Mouse (Mus musculus) induced T-regulatory cell, adult 2 months (primary cell): ENCODE measurements around the gene Epha1.

Source experiments
- DNase-seq: peaks from one replicate; pipeline ENCODE4 v3.0.0-alpha.2; 2012; ENCODE audit warnings: low read depth

Epha1 gene

DNA sequence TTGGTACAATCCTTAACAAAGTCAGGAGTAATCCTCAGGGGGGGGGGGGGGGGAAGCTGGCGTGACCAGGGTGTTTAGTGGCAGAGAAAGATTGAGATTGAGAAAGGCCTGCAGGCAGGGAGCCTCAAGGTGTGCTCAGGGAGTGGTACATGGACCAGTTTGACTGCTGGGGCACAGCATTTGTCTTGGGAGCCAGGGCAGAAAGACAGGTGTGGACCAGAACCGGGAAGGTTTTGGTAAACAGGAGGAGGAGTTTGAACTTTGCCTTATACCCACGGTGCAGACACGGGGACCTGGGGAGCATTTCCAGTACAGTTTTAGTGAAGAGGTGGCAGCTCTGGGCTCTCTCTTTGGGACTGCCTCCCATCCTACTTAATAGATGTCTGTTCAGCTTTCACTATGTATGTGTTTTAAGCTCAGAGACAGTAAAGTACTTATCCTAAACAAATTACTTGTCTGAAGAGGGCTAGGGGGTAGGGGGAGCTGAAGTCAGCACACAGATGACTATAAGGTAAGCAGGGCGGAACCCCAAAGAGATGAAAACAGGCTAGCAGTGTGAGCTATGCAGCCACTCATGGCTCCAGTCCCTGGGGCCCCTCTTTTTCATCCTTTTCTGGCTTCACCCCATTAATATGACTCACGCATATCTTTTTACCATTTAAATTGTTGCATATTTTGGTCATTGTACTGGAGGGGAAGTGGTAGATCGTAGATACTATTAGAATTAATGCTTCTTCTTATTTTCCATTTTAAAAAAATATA lies 782 bp upstream of the Epha1 start:
- no peak for DNase-seq

DNA sequence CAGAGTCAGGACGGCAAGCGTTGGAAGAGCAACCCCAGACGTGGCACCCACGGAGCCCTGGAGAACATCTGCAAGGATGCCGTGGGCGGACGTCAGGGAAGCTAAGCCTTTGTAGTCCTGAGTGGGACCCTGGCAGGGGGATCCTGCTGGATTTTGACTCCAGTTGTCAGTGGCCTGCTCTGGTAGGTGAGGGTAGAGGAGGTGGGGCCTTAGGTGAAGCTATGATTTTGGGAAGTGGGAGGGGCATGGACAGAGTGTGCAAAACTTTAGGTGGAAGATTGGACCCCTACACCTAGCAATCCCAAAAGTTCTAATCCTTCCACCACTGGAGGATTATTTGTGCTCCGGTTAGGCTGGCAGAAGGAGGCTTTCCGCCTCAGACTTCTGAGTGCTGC lies 650 bp downstream of the Epha1 start:
- DNase-seq, result no peak

- no peak for DNase-seq
These were observed 1.1 kb downstream of the Epha1 start for GRCm38 (mm10) chr6:42372001-42372400.

DNA sequence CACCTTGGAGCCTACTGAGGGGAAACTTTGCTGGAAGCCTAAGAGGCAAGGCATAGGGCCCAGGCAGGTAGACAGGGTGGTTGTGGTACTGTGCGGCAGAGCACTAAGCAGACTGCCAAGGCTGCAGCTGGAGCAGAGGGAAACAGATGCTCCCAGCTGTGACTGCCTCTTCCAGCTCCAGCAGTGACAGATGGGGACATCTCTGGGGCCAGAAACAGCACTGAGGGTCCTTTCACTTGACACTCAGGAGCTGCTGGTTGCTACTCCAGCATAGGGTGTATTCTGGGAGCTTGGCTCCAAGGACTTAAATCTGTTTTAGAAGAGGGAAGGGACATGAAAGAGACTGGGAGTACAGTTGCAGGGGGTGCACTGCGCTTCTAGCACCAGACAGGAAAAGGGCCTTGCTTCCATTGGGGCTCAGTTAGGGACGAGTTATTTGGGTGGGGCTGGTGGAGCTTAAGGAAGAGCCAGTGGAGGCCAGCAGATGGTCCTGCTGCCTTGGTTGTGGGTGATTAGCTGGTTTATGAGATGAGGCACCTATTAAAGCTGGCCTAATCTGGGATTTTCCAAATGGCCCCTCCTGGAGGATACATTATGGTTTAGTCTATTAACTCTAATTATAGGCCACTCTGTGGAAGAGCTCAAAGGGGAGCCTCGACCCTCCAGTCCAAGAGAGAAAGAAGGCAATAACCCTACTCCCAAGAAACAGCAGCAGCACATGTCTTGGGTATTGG lies 2.3 kb downstream of the Epha1 start:
- no peak for DNase-seq

DNA sequence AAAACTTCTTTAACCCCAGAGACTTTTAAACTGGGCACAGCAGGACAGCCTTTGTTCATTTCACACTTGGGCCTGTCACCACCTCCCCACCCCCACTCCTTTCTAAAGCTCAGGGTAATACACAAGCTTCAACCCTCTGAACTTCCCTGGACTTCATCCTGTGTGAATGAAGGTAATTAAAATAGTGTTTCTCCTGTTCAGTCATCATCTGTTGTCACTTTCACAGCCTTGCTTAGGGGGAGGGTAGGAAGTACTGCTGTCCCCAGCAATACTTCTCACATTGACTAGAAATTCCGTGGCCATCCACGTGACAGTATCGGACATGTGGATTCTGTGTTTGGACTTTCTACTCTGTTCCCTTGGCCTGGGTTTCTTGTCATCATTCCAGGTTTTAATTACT lies 3.2 kb downstream of the Epha1 start:
- no peak for DNase-seq

- DNase-seq, result no peak
These were observed 7.9 kb downstream of the Epha1 start for GRCm38 (mm10) chr6:42365215-42365614.

- DNase-seq, result no peak
These were observed 8.5 kb downstream of the Epha1 start for GRCm38 (mm10) chr6:42364607-42365006.

DNA sequence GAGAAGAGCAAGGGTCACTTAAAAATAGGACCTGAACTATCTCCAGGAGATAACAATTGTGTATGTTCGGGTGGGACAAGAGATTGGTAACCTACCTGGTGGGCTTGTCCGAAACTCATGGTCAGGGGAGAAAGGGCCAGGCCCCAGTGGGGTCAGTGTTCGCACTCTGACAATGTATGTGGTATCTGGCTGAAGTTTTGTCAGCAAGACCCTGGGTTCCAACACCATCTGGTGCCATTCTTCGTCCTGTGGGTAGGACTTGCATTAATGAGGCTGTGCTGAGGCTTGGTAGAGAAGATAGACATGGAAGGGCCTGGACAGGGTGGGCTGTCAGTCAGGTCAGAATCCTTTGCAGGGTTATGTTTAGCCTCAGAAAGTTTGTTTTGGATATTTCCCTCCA lies 9.0 kb downstream of the Epha1 start:
- DNase-seq, result no peak

- no peak for DNase-seq
These were observed 10.1 kb downstream of the Epha1 start for GRCm38 (mm10) chr6:42362974-42363373.

DNA sequence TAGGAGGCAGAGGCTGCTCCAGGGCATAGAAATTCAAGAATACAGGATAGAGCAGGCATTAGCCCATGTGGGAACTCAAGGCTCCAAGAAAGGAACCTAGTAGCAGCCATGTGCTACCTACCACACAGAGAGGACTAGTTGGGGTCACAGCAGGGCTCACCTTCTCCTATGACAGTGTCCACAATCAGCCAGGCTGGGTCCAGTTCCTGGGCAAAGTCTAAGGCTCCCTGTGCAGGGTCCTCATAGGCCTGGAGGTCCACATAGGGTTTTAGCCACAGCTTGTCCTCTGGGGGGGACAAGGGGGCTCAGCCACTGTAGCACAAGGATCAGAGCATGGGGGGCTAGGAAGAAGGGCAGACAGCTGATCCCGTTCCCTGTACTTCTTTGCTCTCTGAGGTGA lies 10.6 kb downstream of the Epha1 start:
- DNase-seq, result no peak

DNA sequence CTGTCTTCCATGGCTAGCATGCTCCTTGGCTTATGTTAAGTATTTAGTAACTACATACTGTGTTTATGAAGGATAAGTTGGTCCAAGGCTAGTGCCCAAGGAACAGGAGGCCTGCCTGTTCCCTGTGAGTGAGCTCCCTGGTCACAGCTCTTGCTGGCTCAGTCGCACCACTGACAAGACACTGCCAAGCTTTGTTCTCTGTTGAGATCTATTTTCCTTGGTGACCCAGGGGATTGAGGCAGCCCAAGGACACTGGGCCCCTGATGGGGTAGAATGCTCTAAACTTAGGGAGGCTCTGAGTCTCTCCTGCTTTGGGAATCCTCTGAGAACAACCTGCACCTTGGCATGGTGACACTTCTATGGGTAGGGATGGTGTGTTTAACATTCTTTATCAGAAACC lies 11.0 kb downstream of the Epha1 start:
- no peak for DNase-seq

DNA sequence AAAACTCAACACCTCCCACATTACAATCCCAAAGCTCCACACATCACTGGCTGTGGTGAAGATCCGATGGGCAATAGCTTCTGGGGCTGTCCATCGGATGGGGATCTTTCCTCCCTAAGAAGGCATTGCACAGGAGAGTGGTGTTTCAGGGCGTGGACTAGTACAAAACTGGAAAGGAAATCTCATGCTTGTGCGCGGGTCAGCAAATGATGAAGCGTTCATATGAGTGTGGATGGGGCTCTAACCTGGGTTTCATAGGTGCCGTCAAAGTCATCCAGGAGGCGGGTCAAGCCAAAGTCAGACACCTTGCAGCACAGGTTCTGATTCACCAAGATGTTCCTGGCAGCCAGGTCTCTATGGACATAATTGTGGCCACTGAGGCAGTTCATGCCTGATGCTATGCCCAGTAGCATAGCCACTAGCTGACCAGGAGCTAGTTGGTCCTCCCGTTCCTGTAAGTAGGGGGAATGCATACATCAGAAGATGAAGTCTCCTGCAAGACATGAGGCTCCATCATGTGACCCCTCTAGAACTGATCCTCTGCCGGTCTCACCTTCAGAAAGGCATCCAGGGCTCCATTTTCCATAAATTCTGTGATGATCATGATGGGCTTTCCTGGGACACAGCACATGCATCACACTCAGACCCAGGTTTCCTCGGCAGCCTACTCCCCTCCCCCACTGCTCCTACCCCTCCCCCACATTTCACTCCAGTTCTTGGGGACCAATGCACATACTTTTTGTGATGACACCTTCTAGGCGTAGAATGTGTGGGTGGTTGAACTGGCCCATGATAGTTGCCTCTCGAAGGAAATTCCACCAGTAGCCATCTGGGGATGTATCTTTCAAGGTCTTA lies 11.8 kb downstream of the Epha1 start:
- no peak for DNase-seq

DNA sequence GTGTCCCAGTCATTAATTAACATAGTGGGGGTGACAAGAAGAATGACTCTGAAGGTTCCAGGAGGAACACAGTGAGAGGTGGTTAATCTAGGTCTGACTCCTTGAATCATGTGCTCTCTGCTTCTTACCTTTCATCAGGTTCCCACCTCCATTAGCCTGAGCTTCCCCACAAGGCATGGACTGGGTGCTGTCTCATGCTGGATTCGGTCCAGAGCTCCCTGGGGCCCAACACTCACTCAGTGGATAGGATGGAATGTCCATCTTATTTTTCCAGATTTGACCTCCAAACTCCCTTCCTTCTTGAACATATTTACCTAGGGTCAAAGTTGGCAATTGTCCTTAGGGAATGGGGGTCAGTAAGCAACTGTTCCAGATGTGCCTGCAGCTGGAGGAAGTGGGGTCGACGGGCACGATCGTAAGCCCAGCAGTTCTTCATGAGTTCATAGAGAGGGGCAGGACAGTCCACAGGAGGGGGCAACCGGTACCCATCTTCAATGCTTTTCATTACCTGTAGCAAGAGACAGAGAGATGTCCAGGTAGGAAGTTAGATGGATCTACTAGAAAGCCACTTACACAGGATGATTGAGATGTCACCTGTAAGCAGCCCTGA lies 12.7 kb downstream of the Epha1 start:
- no peak for DNase-seq

DNA sequence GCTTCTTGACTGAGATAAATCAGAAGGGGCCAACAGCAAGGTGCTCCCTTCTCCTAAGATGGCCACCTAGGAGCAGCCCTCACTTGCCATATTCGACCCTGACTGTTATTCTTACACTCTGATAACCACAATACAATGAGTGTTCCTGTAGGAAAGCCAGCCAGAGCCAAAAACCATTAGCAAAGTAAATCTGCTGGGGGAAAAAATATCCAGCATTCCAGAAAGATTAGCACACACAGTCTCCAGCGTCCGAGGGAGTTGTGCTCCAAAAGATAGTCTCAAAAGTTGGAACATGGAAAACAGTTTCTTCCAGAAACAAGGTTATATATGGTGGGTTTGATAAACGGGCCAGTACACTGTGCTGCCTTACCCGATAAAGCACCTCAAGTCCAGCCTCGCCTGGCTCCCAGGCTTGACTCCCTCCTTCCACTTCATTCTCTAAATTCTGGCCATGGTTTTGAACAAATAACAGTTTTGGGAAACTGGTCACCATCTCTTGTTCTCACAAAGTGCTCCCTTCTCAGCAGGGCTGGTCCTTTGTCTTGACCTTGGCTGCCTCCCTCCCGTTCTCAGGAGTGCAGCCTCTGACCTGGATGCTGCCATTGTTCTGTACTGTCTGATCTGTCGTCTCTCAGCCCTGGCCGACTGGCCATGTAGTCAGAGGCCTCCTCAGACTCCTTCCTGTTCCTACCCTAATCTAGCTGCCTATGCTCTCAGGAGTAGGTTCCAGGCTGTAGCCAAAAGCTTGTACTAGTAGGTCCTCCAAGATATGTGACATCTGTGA lies 13.5 kb downstream of the Epha1 start:
- DNase-seq, result no peak

GRCm38 (mm10) chr6:42358901-42359300 lies 14.2 kb downstream of the Epha1 start:
- DNase-seq, result no peak

DNA sequence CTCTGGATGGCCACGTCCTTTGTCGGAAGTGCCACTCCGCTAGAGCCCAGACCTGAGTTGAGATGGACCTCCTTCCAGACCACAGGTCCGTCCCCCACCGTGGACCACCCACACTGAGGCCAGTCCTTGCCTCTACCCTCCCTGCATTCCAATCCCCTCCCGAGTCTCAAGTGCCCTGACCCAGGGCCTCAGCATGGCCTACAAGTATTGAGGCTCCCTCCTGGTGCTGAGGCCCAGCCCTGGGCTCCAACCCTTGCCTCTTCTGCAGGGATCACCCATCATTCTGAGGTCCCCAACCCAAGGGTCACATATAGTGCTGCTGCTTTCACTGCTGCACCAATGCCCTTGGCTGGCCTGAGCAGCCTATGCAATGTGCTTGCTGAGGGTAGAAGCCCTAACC lies 15.2 kb downstream of the Epha1 start:
- DNase-seq, result no peak

DNA sequence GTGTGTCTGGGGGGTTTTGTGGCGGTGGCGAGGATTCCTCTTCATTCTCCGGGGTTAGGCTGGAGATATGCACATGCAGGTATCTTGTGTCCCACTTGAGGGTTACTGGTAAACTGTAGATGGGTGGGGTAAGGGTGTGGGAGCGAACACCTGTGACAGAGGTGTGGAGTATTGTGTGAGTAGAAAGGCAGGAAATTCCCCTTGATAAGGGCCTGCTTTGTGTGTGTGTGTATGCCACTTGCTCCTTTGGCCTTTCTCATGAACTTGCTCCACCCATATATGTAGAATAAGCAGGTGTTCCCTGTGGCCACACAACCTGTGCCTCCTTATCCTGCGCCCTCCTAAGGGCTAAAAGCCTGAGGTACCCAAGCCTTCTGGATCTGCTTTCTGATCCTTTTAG lies 16.2 kb downstream of the Epha1 start:
- no peak for DNase-seq

DNA sequence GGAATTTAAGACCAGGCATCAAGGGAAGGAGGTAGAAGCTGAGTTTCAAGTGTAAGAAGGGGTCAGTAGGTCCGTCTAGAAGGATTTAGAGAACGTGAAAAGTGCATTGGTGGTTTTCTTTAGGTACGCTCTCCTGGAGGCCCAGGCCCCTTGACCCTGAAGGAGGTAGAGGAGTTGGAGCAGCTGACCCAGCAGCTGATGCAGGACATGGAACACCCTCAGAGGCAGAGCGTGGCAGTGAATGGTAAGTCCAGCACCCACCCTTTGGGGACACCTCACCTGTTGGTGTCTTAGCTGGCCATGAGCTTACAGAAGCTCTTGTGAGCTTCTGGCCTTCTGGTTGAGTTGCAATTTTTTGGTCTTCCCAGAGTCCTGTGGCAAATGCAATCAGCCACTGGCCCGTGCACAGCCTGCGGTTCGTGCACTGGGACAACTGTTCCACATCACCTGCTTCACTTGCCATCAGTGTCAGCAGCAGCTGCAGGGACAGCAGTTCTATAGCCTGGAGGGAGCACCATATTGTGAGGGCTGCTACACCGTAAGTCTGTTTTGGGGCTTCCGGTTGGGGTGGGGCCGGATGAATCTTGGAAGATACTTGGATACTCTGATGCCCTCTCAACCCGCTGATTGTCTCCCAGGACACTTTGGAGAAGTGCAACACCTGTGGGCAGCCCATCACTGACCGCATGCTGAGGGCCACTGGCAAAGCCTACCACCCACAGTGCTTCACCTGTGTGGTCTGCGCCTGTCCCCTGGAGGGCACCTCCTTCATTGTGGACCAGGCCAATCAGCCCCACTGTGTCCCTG lies 17.1 kb downstream of the Epha1 start:
- no peak for DNase-seq

DNA sequence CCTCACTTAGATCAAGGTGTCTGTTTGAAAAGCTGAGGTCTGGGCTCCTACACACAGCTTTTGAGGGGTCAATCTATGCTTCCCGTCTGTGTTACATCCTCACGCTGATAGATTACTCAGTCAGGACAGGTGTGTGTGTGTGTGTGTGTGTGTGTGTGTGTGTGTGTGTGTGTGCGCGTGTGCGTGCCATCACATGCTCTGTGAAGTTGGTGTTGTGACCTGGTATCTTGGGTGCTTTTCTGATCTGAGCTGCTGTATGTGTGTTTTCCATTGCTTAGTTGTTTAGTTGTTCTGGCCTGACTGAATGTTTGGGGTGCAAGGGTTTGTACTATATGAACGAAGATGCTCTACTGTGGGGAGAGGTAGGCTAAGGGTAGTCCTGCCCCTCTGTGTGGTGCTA lies 17.7 kb downstream of the Epha1 start:
- DNase-seq, result no peak
